Mouse (Mus musculus) ZHBTc4 (cell line): ENCODE measurements at regions not wholly inside any gene's neighbourhood (a gene's known extent, or its start where the extent isn't known, plus 50 kb on each side); places are given as distances from the start of the nearest gene placed in this dataset.

Source experiments
- DNase-seq: peaks from one replicate; pipeline ENCODE4 v3.0.0-alpha.2; 2011; ENCODE audit warnings: low read depth, low spot score

DNA sequence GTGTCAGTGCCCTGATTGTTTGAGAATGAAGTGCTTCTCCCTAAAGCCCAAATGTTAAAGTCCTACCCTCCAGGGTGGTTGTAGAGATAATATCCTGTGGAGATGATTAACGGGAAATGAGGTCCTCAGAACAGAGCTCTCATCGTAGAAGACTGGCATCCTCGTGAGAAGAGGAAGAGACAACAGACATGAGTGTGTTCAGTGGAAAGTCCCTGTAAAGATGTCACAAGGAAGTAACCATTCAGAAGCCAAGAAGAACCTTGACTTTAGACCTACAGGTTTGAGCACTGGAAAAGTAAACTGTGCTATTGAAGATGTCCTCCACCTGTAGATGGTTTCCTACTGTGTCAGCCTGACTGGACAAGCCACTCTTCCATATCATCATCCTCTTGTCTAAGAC, 155.1 kb upstream of the Trib2 start:
- no peak for DNase-seq

DNA sequence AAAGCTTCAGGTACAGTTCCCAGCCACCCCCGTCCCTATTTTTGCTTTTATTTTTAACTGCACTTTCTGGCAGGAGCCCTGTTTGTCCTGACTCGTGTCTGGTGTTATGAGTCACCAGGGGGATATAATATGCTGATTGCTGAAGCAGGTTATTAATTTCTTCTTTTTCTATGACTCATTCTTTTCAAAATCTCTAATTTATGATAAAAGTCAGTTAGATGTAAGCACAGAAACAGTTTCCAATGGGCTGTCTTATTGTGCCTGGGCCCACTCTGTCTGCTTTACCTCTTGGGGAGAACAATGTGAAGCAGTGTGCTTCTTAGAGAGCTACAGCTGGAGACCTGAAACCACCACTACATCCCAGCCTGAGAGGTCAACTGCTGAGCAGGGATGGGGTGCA, 153.5 kb upstream of the Trib2 start:
- DNase-seq = no peak

DNA sequence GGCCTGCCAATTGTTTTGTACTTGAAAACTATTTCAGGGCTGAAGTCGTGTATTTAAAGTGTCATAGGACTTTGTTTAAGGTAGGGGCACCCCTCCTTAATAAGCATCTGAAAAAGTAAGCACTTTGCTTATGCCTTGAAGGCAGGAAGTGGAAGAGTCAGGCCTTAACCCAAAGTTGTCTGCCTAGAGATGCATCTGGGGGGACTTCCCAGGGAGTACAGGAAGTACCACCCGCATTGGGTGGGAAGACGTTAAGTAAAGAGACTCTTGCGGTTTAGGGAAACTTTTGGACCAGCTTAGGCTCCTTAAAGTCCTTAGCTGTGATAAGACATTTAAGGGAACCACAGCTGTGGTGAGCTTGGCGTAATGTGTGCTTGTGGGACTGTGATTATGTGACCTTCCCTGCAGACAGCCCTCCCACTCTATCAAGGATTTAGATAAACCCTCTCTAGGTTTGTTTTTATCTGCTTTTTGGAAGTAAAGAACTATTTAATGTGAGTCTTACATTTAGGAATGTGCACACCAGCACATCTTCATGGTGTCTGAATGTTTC, 150.9 kb upstream of the Trib2 start:
- no peak for DNase-seq

DNA sequence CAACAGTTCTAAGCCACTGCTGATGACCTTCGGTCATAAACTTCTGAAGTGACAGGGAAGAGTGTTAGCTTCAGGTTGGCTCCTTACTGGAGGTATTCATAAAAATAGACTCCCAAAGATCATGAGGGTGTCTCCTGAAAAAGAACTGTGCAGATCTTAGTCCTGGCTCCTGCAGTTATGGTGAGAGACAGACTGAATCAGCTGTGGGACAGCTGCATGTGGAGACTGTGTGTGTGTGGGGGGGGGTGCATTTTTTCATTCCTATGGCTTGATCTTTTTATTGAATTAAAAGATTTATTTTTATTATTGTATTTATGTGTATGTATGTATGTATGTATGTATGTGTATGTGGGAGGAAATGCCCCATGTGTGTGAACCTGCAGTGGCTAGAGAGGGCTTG, 149.9 kb upstream of the Trib2 start:
- no peak for DNase-seq

DNA sequence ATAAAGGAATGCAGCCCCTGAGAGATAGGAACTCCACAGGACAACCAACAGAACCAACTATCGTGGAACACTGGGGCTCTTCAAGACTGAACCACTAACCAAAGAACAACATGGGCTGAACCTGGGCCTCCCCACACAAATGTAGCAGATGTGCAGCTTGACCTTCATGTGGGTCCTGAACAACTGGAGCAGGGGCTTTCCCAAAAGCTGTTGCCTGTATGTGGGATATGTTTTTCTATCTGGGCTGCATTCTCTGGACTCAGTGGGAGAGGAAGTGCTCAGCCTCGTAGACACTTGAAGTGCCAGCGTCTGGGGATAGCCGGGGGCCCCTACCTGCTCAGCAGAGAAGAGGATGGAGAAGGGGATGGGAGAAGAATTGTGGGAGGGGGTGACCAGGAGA, 149.2 kb upstream of the Trib2 start:
- DNase-seq = no peak

DNA sequence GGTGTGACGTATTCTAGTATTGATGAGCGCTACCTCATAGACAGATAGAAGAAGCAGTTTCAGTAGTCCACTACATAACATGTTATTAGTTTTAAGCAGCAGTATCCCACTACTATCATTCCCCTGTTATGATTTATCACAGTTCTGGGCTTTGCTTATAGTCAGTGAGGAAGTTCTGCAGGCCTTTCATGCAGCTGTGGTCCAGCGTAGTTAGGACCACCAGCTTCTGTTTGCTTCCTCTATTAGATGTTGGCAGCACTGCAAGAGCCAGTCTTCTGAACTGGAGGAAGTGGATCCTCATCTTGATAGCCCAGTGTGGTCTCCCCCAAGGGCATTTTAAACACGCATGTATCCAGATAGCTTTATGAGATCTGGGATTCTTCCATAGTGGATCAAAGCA, 147.4 kb upstream of the Trib2 start:
- no peak for DNase-seq

DNA sequence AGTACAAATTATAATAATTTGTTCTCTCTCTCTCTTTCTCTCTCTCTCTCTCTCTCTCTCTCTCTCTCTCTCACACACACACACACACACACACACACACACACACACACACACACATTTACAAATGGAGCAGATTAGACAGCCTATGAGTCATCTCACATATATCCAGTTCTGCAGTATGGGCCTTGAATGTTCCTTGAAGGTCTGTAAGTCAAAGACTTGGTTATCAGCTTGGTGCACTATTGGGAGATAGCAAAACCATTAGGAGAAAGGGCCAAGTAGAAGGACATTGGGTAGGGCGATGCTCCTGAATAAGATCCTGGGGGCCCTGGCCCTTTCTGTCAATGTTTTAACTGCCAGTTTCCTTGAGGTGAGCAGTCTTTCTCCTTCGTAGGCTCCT, 145.1 kb upstream of the Trib2 start:
- DNase-seq = no peak

DNA sequence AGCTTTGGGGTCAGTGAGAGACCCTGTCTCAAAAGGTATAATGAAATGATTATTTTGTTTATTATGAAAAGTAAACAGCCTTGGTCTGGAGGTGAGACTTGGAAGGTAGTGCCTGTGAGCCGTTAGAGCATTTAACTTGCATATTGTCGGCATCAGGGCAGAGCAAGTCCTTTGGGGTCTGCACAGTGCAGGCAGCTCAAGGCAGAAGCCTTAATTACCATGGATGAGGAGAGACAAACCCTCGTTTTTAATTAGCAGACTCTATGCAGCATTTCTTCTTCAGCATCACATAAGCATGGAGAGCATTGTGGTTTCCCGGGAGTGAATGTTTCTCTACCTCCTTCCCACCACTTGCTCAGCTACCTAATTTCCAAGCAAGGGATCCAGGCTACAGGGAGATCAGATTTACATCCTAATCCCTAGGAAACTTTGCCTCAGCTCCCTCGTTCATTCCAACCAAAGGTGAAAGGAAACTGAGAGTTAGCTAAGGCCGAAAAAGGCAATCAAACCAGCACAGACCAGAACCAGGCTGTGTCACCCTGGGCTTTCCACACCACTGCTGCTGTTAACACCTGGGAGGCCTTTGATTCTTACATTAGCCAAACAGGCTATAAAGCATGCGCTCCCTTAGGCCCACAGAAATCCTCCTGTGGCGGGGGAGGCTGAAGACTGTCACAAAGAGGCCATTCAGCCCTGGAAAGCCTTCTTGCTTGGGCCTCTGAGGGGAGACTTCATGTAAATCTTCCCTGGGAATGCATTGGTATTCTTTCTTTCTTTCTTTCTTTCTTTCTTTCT, 120.9 kb upstream of the Trib2 start:
- peak; percentile 62 for DNase-seq

DNA sequence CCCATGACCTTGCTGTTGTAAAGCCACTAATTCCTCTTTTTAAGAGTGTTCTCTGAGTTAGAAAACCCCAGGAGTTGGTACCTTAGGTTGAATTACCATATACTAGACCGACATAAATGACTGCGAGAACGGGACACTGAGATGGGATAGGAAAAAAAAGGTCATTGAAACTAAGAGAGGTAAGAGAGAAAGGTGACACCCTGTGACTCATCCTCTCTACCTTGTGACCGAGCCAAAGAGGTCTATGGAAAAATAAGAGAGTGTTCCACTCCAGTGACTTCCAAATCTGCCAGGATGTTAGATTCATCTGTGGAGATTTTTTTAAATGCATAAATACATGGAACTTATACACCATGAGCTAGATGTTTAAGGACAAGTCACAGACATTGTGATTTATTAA, 115.3 kb upstream of the Trib2 start:
- no peak for DNase-seq

DNA sequence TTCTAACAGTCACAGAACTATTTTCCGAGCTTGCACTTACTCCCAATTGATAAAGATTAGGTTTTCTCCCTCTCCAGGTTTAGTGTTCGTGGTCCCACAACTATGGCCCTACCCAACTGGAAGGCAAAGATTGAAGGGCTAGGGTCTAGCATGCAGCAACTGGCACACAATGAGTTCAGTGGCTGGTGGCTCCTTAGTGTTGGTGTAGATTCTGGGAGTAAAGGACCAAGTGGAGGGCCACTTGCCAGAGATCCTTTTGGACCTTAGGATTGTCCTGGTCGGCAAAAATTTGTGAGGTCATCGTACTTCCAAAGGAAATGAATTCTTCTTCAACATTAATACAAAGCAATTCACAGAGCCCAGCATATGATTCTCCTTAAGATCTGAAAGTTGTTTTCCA, 114.8 kb upstream of the Trib2 start:
- no peak for DNase-seq

DNA sequence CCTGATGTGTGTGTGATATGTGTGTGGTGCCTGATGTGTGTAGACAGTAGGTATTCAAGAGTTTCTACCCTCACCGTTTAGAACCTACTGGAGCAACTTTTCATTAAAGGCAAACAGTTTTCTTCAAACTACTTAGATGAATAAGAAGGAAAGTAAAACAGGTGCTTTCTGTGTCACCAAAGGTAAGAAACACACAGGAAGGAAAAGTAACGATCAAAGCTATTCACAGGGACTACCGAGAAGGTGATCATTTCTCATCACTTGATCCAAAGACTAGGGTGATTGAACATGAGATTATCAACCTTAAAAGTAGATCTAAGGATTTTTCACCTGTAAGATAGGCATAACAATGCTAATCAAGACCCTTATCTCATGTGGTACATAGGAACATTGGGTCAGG, 113.4 kb upstream of the Trib2 start:
- no peak for DNase-seq

DNA sequence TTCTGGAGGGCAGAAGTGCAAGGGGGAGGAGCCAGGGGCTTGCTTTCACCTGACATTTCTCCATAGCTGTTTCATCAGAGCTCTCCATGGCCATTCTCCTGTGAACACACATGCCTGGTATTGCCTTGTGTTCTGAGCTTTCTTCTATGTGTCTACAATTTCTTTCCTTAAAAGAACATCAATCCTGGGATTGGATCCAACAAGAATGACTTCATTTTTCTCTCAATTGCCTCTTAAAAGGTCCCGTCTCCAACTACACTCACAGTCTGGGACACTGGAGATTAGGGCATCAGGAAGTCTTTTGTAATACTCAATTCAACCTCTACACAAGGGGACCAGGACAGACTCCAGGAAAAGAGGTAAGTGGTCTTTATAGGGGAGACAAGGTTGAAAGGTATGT, 112.8 kb upstream of the Trib2 start:
- DNase-seq = no peak

DNA sequence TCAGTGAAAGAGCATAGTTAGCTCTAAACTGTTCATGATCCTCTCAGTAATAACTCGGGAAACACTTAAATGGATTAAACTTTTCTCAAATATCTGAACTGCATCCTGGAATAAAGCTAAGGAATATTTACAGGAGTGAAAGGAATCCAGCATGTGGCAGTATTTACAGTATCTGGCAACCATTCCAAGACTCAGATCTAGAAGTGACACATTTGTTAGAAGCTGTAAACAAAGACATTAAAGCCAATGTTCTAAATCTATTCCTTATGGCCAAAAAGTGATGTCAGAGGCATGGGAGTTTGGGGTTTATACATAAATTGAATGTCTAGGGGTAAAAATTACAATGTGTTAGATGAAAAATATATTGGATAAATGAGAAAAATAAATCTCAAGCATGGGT, 101.6 kb upstream of the Trib2 start:
- no peak for DNase-seq

DNA sequence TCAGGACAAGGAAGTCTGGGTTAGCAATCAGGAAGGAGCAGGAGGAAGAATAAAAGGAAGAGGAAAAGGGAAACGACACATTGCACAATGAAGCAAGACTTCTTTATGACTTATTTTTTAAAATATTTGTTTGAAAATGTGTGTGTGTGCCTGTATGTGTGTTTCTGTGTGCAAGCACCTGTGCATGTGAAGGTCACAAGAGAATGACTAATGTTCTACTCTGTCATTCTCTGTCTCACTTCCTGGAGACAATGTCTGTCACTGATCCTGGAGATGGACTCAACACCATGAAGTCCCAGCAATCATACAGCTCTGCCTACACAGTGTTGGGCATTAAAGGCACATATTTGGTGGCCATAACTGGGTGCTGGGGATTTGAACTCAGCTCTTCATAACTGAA, 96.2 kb upstream of the Trib2 start:
- no peak for DNase-seq

DNA sequence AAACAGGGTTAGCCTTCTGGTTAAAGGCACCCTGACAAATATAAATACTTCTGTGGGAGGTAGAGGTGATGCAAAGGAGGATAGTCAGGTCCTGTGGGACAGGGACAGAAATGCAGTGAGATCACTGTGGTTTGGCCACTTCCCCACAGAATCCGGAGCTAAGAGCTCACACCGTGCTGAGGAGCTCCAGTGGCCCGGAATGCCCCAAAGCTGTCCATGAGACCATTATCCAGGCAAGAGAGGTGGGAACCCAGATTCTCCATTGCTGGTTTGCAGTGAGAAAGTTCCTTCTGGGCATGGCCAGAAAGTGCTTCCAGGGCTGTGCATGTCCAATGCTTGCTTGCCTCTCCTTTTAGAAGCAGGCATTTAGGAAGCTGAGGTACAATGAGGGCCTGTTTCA, 95.8 kb upstream of the Trib2 start:
- no peak for DNase-seq

DNA sequence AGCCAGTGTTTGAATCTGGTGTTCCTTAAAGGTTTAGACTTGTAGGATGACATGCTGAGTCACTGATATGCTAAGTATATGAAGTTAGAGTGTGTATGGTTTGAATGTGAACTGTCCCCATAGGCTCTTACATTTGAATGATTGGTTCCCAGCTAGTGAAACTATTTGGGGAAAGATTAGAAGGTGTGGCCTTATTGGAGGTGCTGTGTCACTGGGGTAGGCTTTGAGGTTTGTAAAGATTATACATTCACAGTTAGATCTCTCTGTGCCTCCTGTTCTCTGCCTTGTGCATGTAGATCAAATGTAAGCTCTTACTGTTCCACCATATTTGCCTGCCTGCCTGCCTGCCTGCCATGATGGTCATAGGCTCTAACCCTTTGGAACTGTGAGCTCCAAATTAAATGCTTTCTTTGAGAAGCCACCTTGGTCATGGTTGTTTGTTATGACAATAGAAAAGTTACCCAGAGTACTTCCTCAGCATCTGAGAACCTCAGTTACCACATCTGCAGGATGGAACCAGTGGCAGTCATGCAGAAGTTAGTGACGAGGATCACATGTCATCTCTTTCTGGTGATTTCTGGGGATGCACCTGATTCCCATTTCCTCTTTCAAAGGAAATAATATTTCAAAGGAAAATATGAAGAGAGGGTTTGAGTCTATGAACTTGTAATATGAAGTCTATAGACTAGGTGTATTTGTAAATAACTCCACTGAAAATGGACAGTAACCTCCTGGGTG, 94.7 kb upstream of the Trib2 start:
- no peak for DNase-seq

DNA sequence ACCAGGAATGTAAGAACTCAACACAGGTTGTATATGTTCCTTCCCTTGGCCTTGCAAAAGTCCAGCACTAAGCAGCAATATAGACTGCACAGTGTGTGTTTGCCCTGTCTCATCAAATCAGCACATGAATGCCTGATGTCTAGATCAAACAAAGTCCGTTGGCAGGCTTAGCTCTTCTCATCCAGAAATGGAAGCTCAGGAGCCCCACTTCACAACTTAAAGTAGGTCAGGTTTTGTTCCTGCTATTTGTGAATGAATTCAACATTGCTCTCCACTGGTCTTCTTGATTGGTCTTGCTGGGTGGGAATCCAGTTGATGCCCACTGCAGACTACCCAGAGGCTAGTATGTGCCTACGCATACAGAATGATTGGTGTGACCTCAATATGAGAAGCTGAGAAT, 80.8 kb upstream of the Trib2 start:
- DNase-seq = no peak

DNA sequence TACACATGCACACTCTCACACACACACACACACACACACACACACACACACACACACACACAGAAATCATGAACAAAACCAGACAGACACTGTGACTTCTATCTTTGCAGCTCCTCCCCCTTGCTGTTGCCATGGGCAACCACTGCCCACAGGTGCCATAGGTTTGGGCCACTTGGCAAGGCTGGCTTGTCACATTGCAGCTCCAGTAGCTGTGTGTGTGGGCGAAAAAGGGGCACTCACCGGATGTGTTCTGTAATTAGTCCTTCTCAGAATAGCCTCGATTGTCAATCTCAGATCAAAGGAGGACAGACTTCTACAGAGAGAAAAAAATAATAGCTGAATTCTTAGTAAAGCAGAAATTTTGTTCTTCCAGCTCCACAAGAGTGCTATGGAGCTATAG, 79.8 kb upstream of the Trib2 start:
- DNase-seq = no peak

DNA sequence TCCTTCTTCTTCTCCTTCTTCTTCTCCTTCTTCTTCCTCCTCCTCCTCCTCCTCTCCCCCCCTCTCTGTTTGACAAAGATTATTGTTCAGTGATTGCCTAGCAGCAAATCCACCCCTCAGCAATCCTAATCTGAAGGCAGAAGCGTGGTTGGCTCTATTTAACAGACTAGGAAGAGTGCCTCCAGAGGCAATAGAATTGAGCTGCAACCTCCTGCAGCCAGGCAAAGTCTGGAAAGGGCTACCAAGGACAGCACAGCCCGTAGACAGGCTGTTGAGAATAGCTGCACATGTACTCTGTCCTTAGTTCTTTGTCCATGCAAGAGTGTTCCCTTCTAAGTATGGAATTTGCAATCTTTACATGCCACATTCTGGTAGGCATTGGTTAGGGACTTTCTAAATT, 78.5 kb upstream of the Trib2 start:
- DNase-seq = peak; percentile 26

DNA sequence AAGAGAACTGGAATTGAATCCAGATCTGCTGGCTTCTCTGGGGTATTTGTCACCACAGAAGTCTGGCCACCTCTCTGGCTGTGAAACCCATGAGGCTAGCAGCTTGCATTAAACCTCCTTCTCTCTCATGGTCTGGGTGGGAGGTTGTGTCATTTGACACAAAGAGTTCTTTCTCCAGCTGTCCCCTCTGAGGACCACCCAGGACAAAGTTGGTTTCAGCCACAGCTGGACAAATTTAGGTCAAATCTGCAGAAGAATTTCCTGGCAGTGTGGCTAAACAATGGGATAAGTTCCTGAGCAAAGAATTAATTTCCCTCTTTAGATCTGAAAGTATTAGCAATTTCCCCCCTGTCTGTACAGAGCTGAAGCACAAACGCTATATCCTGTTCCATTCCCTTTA, 73.9 kb upstream of the Trib2 start:
- DNase-seq = no peak

DNA sequence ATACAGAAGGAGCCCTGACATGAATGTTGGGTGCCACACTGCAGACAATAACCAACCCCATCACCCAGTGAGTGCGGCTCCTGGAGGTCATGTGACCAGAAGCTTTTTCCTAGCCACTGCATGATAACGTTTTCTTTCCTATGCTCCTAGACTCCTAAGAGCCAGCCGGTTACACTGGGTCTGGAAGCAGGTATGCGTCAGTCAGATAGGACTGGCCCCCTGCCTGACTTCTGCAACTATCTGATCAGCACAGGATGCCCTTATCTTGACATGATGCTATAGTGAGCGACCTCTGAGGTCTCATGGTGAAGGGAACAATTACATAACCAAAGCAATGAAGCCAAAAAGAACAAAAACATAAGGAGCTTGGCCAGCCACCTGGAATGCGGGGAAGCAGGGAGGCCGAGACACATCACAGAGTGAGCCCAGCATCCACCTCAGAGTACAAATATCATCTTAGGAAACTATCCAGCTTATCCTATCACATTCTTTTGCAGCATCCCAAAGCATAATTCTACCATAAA, 63.2 kb upstream of the Trib2 start:
- no peak for DNase-seq
